Mouse (Mus musculus) limb, embryonic 15.5 days (tissue): ENCODE results near the gene Fitm1. TPM values are rescaled to one million over a fixed set of nuclear protein-coding genes. Genes with fewer than 3 reads are reported as not detected.
A peak's percentile ranks its signal among the peaks of the same experiment; 100 is the strongest.

Experiments used
- ATAC-seq: fragments of 200-750 bp; cut with Nextera tagmentation; 2 replicates; pipeline ENCODE4 v1.8.0; 2017; ENCODE audit warnings: low read depth, moderate TSS enrichment; ENCODE audit not compliant: insufficient number of reproducible peaks, low FRiP score, low TSS enrichment
- H3K27ac ChIP-seq: fragments of 300-500 bp; sonication (generic); 2 replicates; pipeline ENCODE4 v1.5.1; 2015; ENCODE audit warnings: moderate library complexity, mild to moderate bottlenecking, inconsistent platforms
- H3K27me3 ChIP-seq: fragments of 300-500 bp; sonication (generic); 2 replicates; pipeline ENCODE4 v1.6.1; 2015; ENCODE audit warnings: inconsistent platforms
- H3K36me3 ChIP-seq: fragments of 300-500 bp; sonication (generic); 2 replicates; pipeline ENCODE4 v1.6.1; 2015; ENCODE audit warnings: inconsistent platforms
- H3K4me1 ChIP-seq: fragments of 300-500 bp; sonication (generic); 2 replicates; pipeline ENCODE4 v1.6.1; 2015; ENCODE audit warnings: inconsistent platforms
- H3K4me2 ChIP-seq: fragments of 300-500 bp; sonication (generic); 2 replicates; pipeline ENCODE4 v1.6.1; 2015; ENCODE audit warnings: mild to moderate bottlenecking, inconsistent platforms
- H3K4me3 ChIP-seq: fragments of 300-500 bp; sonication (generic); 2 replicates; pipeline ENCODE4 v1.5.1; 2015; ENCODE audit warnings: mild to moderate bottlenecking, inconsistent platforms
- H3K9ac ChIP-seq: fragments of 300-500 bp; sonication (generic); 2 replicates; pipeline ENCODE4 v1.6.1; 2015; ENCODE audit warnings: inconsistent platforms
- H3K9me3 ChIP-seq: fragments of 300-500 bp; sonication (generic); 2 replicates; pipeline ENCODE4 v1.6.1; 2016; ENCODE audit warnings: inconsistent platforms
- WGBS: fragments of 180-500 bp; shearing (Covaris S2); methylation state at CpG from one replicate; pipeline ENCODE4 v1.1.7; 2015; 5-methylcytosine and 5-hydroxymethylcytosine counted together
- polyA plus RNA-seq: library from polyadenylated mRNA; unstranded; fragments of >200 nt; fragmentation: Nextera tagmentation; extraction: Ambion mirVana; gene quantifications from 2 replicates; pipeline ENCODE4 v1.2.1, GENCODE M21; 2015

Fitm1 gene
- polyA plus RNA-seq, 1 experiment from 2014 or later, result 17.3 TPM

GRCm38 (mm10) chr14:55575711-55576110, 294 bp downstream of the Fitm1 start:
- Histone ChIP-seq H3K4me2 (peak overlapping the region; percentile 5; the same call in 1 of the 2 replicates), H3K9me3 (no peaks in the 10 kb centered on the region), H3K4me1 (peaks cover 10% of the 10 kb centered on the region), H3K27ac (no peak overlapping the region), H3K9ac (no peak overlapping the region), H3K4me3 (peak overlapping the region; percentile 14), H3K27me3 (no peaks in the 10 kb centered on the region), H3K36me3 (peaks cover 8% of the 10 kb centered on the region)
- WGBS, result 67% methylated on average over 13 of the region's 13 CpGs
- ATAC-seq, result no peak

DNA sequence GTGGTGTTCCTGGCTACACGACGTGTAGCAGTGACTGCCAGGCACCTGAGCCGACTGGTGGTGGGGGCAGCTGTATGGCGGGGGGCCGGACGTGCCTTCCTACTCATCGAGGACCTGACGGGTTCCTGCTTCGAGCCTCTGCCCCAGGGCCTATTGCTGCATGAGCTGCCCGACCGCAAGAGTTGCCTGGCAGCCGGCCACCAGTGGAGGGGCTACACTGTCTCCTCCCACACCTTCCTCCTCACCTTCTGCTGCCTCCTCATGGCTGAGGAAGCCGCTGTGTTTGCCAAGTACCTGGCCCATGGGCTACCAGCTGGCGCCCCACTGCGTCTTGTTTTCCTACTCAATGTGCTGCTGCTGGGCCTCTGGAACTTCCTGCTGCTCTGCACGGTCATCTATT, 959 bp downstream of the Fitm1 start:
- no peak overlapping the region for H3K27ac ChIP-seq
- no peaks in the 10 kb centered on the region for H3K9me3 ChIP-seq
- H3K9ac ChIP-seq, result no peak overlapping the region
- H3K4me1 ChIP-seq, result peaks cover 10% of the 10 kb centered on the region
- ATAC-seq, result no peak
- peak overlapping the region; percentile 14 for H3K4me3 ChIP-seq
- H3K27me3 ChIP-seq, result no peaks in the 10 kb centered on the region
- peaks cover 15% of the 10 kb centered on the region for H3K36me3 ChIP-seq
- no peak overlapping the region; the same call in 1 of the 2 replicates for H3K4me2 ChIP-seq
- WGBS, result 60% methylated on average over 16 of the region's 16 CpGs

DNA sequence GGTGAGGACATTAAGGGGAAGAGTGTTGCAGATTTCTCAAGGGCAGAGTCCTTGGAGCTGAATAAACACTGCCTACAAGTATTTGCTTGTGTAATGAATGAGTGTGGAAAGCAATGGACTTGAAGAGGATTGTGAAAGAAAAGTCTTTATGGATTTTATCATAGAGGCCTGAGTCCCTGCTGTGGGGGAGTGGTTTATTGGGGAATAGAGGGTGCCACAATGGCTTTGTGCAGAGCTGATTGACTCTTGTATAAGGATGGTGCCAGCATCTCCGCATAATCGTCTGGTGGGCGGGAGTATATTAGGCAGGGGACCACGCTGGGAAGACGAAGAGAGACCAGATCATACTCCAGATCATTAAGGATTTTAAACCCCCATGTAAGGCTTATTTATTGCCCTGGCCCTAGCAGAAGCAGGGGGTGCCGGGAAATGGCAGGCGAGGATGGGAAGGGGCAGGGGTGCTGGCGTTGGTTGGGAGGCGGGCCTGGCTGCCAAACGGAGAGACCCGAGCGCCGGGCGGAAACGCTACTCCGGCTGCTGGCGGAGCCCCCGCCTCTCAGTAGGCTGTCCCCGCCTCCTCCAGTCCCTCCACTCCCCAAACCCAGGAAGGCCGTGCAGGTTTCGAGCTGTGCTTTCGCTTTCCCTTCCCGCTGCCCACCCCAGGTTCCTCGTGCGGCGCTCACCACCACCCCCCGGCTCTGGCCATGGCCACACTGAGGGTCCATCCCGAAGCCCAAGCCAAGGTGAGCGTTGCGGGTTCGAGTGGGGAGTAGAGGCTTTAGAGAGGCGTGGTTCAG, 2.7 kb downstream of the Fitm1 start, which contains the start of gene Psme1:
Gene Psme1, plus strand, starts transcription at position 253 of the 797 bp plus-strand sequence.
- H3K4me2 ChIP-seq, result peak within 1 kb of the TSS; percentile 73
- ATAC-seq, result peak; percentile 88
- H3K4me1 ChIP-seq, result peaks cover 10% of the 10 kb centered on the region
- H3K27ac ChIP-seq, result peak within 1 kb of the TSS; percentile 84
- peaks cover 21% of the 10 kb centered on the region for H3K36me3 ChIP-seq
- H3K9ac ChIP-seq, result peak within 1 kb of the TSS; percentile 76
- no peaks in the 10 kb centered on the region for H3K9me3 ChIP-seq
- no peaks in the 10 kb centered on the region for H3K27me3 ChIP-seq
- WGBS, result under 1% methylated on average over 32 of the region's 32 CpGs
- peak within 1 kb of the TSS; percentile 60 for H3K4me3 ChIP-seq

DNA sequence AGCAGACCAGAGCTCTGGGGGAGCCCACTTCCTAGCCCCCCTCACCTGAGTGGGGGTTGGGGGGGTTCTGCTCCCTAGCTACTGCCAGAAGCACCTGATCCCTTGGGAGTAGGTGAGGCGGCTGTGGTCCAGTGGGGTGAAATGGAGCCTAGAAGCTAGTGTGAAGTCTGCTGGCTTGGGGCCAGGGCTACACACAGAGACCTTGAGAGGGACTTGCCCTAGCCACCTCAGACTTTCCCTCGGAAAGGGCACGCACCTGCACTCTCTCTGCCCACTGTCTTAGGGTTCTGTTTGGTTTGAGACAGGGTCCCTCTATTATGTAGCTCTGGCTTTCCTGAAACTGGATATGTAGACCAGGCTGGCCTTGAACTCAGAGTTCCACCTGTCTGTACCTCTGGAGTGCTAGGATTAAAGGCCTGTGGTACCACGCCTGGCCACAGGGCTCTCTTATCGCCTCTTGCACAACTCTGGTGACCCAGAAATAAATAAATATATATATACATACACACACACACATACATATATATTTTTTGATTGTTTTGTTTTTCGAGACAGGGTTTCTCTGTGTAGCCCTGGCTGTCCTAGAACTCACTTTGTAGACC, 3.4 kb downstream of the Fitm1 start:
- no peak for ATAC-seq
- H3K4me1 ChIP-seq, result peaks cover 10% of the 10 kb centered on the region
- H3K4me2 ChIP-seq, result peak overlapping the region; percentile 73
- H3K27ac ChIP-seq, result peak overlapping the region; percentile 84
- WGBS, result 30% methylated on average over 6 of the region's 6 CpGs
- peak overlapping the region; percentile 76 for H3K9ac ChIP-seq
- H3K27me3 ChIP-seq, result no peaks in the 10 kb centered on the region
- peak overlapping the region; percentile 60 for H3K4me3 ChIP-seq
- peaks cover 21% of the 10 kb centered on the region for H3K36me3 ChIP-seq
- no peaks in the 10 kb centered on the region for H3K9me3 ChIP-seq

DNA sequence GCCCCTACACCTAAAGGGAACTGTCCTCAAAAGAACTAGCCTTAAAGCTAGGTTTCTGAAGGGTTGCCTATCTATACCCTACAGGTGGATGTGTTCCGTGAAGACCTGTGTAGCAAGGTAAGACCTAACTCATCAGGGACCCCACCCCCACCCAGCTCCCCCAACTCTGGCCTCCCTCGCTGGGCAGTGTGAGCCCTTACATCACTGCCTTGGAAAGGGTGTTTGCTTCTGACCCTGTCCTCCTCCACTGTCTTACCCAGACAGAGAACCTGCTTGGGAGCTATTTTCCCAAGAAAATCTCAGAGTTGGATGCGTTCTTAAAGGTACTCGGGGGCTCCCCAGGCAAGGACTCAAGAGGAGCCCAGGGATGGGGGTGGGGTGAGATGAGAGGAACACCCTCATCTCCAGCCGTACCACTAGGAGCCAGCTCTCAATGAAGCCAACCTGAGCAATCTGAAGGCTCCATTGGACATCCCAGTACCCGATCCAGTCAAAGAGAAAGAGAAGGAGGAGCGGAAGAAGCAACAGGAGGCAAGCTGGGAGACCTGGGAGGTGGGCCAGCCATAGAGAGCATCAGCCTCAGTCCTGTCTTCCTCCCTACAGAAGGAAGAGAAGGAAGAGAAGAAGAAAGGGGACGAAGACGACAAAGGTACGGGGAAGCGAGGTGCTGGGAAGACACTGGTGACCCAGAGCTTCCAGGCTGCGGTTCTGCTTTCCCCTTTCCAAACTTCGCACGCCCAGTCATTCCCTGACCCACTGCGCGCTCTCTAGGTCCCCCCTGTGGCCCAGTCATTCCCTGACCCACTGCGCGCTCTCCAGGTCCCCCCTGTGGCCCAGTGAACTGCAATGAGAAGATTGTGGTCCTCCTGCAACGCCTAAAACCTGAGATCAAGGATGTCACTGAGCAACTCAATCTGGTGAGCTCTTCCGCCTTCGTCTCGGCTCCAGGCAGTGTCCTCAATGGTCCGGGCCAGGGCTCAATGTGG, 4.4 kb downstream of the Fitm1 start:
- ATAC-seq, result no peak
- no peaks in the 10 kb centered on the region for H3K27me3 ChIP-seq
- no peak overlapping the region for H3K4me2 ChIP-seq
- no peak overlapping the region for H3K4me3 ChIP-seq
- WGBS, result 88% methylated on average over 23 of the region's 23 CpGs
- H3K36me3 ChIP-seq, result peaks cover 21% of the 10 kb centered on the region
- H3K9ac ChIP-seq, result no peak overlapping the region
- H3K9me3 ChIP-seq, result no peaks in the 10 kb centered on the region
- no peak overlapping the region for H3K27ac ChIP-seq
- H3K4me1 ChIP-seq, result peaks cover 12% of the 10 kb centered on the region

DNA sequence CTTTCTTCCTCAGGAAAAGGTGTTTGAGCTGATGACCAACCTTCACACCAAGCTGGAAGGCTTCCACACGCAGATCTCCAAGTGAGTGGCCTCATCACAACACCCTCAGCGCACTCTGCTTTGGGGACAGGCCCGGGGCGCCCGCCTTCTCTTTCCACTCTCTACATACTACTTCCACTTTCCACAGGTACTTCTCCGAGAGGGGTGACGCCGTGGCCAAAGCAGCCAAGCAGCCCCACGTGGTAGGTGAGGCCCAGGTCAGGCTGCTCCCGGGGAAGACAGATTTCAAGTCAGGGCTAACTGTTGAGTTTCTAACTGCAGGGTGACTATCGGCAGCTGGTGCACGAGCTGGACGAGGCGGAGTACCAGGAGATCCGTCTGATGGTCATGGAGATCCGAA, 5.3 kb downstream of the Fitm1 start:
- Histone ChIP-seq H3K27me3 (no peaks in the 10 kb centered on the region), H3K9me3 (no peaks in the 10 kb centered on the region), H3K4me2 (no peak overlapping the region), H3K27ac (no peak overlapping the region), H3K9ac (no peak overlapping the region), H3K36me3 (peaks cover 21% of the 10 kb centered on the region), H3K4me1 (peaks cover 21% of the 10 kb centered on the region), H3K4me3 (no peak overlapping the region)
- WGBS, result 91% methylated on average over 16 of the region's 16 CpGs
- no peak for ATAC-seq

DNA sequence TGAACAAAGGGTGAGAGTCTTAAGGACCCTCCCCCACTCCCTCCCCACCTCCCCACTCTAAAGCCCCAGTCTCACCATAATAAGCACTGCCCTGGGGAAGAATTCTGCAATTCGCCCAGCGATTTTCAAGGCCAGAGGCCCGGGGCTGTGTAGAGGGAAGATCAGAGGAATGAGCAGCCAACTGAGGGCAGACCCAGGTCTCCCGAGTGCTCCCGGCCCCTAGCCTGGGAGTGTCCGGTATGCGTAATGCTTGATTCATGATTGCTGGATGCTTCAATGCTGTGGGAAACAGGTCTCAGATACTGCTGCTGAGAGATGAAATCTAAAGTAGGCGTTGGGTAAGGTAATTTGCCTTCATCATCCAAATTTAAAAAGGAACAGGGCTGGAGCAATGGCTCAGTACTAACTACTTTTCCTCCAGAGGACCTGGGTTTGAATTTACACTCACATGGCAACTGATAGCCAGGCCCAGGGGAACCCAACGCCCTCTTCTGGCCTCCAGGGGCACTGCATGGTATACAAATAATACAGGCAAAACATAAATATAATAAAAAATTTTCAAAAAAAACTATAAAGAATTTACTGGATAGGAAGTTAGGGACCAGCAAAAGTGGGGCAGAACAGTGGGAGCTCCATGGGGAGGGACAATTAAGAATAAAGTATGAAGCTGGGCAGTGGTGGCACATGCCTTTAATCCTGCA, 6.7 kb downstream of the Fitm1 start:
- Histone ChIP-seq H3K27me3 (no peaks in the 10 kb centered on the region), H3K9me3 (no peaks in the 10 kb centered on the region), H3K9ac (no peak overlapping the region), H3K27ac (no peak overlapping the region), H3K4me3 (no peak overlapping the region), H3K36me3 (peaks cover 24% of the 10 kb centered on the region), H3K4me1 (peaks cover 18% of the 10 kb centered on the region), H3K4me2 (no peak overlapping the region)
- WGBS, result 63% methylated on average over 9 of the region's 9 CpGs
- no peak for ATAC-seq

GRCm38 (mm10) chr14:55584303-55584701, 8.9 kb downstream of the Fitm1 start:
- WGBS, result 38% methylated on average over 5 of the region's 5 CpGs
- no peak overlapping the region for H3K27ac ChIP-seq
- H3K4me2 ChIP-seq, result peak overlapping the region; percentile 86
- H3K9me3 ChIP-seq, result no peaks in the 10 kb centered on the region
- H3K4me1 ChIP-seq, result peaks cover 15% of the 10 kb centered on the region
- H3K27me3 ChIP-seq, result no peaks in the 10 kb centered on the region
- peaks cover 39% of the 10 kb centered on the region for H3K36me3 ChIP-seq
- H3K4me3 ChIP-seq, result peak overlapping the region; percentile 51
- no peak overlapping the region for H3K9ac ChIP-seq
- no peak for ATAC-seq

DNA sequence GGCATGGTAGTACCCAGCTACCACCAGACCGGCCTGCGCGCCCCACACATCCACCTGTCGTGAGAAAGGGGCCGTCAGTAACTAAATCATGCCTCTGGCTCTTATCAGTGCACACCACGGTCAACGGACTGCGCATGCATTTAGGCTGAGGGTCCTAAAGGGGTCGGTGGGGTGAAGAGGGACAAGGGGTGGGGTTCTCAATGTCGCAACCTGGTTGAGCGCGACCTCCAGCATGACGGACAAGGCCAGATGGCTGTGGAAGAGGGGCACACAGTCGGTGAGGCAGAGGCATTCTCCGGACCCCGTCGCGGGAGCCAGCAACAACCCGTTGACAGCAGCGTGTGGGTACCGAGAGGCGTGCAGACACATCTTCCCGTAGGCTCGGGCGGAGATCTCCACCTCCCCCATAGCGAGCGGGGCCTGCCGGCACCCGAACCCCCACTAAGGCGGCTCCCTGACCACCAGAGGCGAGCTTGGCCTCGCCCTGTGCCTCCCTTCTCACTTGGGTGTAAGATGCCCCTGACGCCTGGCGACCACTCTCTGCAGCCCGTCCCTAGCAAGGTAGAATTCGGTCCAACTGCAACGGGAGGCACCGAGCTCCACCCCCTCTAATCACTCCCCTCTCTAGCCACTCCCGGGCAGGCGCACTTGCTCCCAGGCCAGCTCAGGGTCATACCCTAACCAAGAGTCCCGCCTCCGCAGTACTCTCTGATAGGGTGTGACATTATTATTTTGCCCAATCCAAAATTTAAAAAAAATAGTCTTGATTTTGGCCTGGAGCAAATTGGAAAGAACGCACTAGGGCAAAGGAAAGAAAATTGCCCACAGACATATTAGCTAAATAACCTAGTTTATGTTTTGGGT, 9.5 kb downstream of the Fitm1 start, which contains the start of gene Emc9:
Gene Emc9, minus strand, starts transcription at position 601 of the 864 bp plus-strand sequence.
- Histone ChIP-seq H3K4me1 (peaks cover 19% of the 10 kb centered on the region), H3K27me3 (no peaks in the 10 kb centered on the region), H3K36me3 (peaks cover 38% of the 10 kb centered on the region), H3K4me3 (peak within 1 kb of the TSS; percentile 51), H3K4me2 (peak within 1 kb of the TSS; percentile 86), H3K9ac (peak within 1 kb of the TSS; percentile 26), H3K9me3 (no peaks in the 10 kb centered on the region), H3K27ac (0 out of 2 replicates have a peak within 1 kb of the TSS, but pooled peaks have one; percentile 19)
- ATAC-seq, result peak; percentile 53; the same call in 1 of the 2 replicates
- WGBS, result 3% methylated on average over 38 of the region's 43 CpGs

DNA sequence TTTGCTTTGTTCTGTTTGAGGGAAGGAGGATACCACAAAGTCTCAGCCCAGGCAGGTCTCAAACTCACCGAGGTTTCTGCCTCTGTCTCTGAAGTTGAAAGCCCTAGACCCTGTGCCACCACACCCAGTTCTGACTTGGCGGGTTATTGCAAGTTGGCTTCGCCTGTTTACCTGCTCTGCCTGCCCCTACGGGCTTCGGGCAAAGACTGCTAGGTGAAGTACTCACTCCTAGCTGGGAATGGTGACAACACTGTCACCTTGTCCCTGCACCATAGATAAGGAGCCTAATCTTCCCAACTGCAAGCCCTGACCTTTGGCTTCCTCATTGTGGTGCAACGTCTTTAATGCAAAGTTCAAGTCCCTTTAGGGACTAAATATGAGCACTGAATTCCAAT, 10.1 kb downstream of the Fitm1 start:
- H3K9me3 ChIP-seq, result no peaks in the 10 kb centered on the region
- peaks cover 32% of the 10 kb centered on the region for H3K36me3 ChIP-seq
- H3K9ac ChIP-seq, result no peak overlapping the region
- 49% methylated on average over 6 of the region's 6 CpGs for WGBS
- no peak overlapping the region for H3K27ac ChIP-seq
- peak overlapping the region; percentile 86 for H3K4me2 ChIP-seq
- H3K4me1 ChIP-seq, result peaks cover 23% of the 10 kb centered on the region
- ATAC-seq, result no peak
- H3K27me3 ChIP-seq, result no peaks in the 10 kb centered on the region
- peak overlapping the region; percentile 51; the same call in 1 of the 2 replicates for H3K4me3 ChIP-seq
